Mouse (Mus musculus) left cerebral cortex, postnatal 36 days (tissue): ENCODE results near the gene Med13l. TPM values are rescaled to one million over a fixed set of nuclear protein-coding genes. Genes with fewer than 3 reads are reported as not detected.

ENCODE experiments used
- DNase-seq, 2 experiments: peaks; one replicate each; pipeline ENCODE4 v3.0.0; 2021 to 2022; ENCODE audit warnings: low spot score in 2 of 2, mixed read lengths in 1 of 2
- intact Hi-C: fragments of 180-260 bp; cut with DNase I; formaldehyde crosslinking; loops from one replicate; pipeline ENCODE4 v1.15.1; 2025
- total RNA-seq, 2 experiments: library from RNA; stranded (reverse); gene quantifications; 2 replicates each; pipeline ENCODE4 v1.2.3; 2021

Gene Med13l
- total RNA-seq, 2 experiments from 2014 or later: 92.1 to 129 TPM

DNA sequence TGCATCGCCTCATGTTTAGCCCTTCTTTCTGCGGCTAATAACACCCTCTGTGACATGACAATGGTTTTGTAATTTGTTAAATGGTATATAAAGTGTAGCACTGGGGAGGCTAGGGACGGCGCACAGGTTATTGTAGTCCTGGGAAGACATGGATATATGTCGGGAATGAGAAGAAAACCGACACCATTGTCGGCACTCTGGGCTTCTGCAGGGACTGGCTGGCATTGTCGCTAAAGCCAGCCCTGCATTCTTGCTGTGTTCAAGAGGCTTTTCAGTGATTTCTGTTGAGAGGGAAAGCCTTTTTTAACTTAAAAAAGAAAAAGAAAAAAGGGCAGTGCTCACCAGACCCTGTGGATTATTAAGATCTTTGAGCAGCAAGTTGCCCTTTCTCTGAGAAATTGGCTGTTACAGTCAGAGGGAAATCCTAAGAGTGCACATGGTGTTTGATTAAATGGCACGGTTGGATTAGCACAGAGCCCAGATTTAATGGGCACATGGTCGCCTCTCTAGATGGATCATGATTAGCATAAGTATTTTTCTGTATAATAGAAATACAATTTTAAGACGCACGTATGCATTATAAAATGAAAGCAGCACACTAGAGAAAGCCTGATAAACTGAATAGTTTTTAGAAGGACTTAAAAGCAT, 58.6 kb downstream of the Med13l start:
- no peak for DNase-seq
- intact Hi-C loops: no loop called here

DNA sequence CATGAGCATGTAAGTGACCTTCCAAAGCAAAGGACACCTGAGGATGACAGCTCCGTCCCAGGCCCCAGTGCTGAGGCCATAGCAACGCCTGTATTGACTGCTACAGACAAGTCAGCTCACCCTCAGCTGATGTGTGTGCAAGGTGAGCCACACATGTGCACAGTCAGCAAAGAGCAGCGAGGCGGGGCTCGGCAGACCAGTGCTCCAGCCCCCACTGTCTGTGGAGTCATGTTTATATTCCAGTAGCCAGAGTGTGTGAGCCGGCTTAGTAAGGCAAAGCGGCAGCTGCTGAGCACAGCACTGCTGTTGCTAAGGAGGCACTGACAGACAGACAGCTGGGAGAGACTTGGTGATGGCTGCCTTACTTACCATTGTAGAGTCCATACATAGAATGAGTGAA, 59.3 kb downstream of the Med13l start:
- intact Hi-C loops: no loop called here

DNA sequence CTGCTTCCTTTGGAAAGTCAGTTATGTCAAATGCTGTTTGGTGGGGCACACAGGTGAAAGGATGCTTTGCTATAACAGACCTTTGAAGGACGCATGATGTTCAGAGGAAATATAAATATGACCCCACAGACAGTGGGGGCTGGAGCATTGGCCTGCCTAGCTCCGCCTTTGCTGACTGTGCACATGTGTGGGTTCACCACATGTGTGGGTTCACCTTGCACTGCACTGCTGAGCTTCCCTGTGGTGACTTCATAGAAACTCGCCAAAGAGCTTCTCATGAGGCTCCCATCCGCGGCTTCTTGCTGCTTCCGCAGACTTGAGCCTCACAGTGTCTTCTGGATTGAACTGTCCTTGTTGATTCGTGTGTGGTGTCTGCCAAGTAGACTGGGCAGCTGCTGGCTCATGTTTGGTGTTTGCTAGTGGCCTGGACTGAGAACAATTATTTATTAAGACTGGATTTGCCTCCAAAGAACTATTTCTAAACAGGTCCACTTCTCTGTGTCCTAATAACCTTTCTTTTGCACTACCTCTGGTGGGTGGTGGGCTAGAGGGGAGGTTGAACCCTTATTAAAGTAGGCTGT, 59.9 kb downstream of the Med13l start:
- DNase-seq: no peak
- intact Hi-C loops: no loop called here

More for the DNA sequence above, 59.3 kb downstream of the Med13l start:
- no peak for DNase-seq

DNA sequence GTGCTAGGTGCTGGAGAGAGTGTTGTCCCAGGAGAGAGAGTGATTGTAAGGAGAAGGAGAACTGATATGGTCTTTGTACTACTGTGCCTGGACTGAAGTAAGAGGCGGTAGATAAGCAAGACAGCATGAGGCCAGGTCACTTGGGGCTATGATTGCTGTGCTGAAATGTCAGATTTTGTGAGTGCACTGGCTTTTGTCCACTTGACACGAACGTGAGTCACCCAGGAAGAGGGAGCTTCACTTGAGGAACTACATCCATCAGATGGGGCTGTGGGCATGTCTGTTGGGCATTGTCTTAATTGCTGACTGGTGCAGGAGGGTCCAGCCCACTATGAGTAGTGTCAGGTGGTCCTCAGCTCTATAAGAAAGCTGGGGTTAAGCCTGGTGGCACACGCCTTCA, 61.4 kb downstream of the Med13l start:
- no peak for DNase-seq
- intact Hi-C loops: no loop called here

- intact Hi-C loops: no loop called here
Measured at GRCm38 (mm10) chr5:118622346-118622745, 61.9 kb downstream of the Med13l start.

GRCm38 (mm10) chr5:118623797-118624196, 63.3 kb downstream of the Med13l start:
- intact Hi-C loops: no loop called here
- no peak for DNase-seq

More at GRCm38 (mm10) chr5:118622346-118622745, 61.9 kb downstream of the Med13l start:
- DNase-seq: no peak

- DNase-seq: no peak
- intact Hi-C loops: no loop called here
Measured at GRCm38 (mm10) chr5:118627630-118628029, 67.2 kb downstream of the Med13l start.

DNA sequence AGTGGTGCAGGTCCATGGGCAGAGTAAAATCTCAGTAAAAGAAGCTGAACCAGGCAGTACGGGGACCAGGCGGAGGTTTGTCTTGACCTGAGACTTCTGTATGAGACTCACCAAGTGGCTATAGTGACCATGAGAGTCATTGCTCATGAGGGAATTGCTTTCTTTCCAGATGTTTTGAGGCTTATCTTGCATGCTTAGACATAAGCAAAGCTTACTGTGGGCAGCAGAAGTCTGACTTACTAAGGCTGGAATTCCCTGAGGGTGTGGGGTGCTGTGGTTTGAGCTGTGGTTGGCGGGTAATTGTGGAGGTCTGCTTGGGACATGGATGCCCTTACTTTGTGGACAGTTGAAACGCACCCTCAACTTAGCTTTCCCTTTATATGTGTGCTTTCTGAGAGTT, 67.7 kb downstream of the Med13l start:
- no peak for DNase-seq
- intact Hi-C loops: no loop called here

DNA sequence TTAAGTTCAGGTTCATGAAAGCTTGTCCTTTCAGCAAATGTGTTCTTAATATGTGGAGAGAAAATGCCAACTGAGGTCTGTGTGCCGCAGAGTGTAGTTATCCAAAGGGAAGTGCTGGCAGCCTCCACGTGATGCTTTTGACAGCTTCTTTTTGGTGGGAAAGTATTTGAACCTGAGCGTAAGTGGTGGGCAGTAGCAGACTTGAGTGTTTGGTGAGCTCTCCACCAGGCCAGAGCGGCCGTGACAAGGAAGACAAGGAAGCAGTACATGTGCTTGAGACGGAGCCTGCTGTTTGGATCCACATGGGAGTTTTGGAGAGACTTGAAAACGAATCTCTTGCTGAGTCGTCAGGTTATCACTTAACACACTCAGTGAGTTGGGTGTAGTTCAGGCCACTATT, 71.9 kb downstream of the Med13l start:
- no peak for DNase-seq
- intact Hi-C loops: no loop called here

- intact Hi-C loops: no loop called here
- DNase-seq: no peak
Measured at GRCm38 (mm10) chr5:118633106-118633505, 72.6 kb downstream of the Med13l start.

DNA sequence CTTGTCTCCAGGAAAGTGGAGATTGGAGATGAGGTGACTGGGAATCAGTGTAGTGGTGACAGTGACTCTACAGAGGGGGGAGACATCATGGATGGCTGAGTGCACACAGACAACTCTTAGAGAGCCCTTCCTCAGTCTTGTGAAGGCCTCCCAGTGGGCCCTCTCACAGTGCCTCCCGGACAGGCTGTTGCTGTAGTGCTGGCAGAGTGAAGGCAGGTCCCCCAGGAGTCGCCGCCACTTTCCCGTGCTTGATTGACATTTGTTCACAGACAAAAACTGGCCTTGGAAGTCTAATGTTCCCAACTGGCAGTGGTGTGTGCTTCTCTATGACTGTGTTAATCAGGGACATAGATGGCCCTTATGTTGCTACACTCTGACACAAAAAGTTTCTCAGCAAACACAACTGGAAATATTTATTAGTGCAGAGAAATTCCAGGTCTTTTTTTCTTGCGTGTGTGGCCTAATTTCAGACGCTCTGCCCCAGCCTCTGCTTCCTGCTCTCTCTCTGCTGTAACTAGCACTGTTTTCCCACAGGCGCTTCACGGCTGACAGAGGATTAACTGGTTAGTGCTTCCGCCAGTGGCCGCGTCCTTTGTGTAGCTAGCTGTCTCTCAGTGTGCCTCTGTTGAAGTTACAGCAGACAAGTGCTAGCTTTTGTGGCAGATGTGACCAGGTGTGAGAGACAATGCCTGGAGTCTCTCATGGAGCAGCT, 75.2 kb downstream of the Med13l start:
- intact Hi-C loops: no loop called here
- no peak for DNase-seq

DNA sequence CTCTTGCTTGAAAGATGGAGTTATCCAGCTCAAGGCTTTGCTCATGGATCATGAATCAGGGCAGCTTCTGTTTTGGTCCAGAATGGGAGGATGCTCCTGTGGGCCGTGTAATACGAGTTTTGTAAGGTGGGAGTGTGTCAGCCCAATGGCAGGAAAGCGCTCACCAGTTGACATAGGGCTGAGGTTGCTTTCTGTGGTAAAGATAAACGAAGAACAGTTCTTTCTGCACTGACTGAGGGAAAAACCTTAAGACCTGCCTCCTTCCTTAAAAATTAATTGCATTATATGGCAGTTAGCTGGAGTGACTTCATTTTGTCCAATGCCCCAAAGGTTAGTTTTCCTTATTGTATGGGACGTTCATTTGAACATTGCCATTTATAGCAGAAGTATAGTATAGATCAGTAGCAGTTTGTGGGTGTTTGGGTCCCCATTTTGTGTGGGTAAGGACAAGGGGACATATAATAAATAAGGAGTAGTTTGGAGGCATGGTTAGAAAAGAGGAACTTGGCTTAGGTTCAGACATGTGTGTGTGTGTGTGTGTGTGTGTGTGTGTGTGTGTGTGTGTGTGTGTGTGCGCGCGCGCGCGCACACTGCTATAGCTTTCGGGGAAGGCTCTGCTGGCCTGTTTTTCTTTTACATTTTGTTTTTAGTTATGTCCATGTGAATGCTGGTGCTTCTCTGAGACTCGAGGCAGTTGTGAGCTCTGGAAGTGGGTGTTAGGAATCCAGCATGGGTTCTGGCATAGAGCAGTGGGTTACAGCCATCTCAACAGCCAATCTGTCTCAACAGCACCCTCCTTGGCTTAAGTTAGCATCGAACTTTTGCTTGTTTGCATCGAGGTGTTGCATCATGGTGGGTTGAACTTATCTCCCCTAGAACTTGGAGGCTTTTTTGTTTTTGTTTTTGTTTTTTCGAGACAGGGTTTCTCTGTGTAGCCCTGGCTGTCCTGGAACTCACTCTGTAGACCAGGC, 76.2 kb downstream of the Med13l start:
- intact Hi-C loops: no loop called here
- no peak for DNase-seq

- intact Hi-C loops: no loop called here
- DNase-seq: no peak
Measured at GRCm38 (mm10) chr5:118637931-118638330, 77.5 kb downstream of the Med13l start.

GRCm38 (mm10) chr5:118638534-118639109, 78.1 kb downstream of the Med13l start:
- intact Hi-C loops: no loop called here
- no peak for DNase-seq

DNA sequence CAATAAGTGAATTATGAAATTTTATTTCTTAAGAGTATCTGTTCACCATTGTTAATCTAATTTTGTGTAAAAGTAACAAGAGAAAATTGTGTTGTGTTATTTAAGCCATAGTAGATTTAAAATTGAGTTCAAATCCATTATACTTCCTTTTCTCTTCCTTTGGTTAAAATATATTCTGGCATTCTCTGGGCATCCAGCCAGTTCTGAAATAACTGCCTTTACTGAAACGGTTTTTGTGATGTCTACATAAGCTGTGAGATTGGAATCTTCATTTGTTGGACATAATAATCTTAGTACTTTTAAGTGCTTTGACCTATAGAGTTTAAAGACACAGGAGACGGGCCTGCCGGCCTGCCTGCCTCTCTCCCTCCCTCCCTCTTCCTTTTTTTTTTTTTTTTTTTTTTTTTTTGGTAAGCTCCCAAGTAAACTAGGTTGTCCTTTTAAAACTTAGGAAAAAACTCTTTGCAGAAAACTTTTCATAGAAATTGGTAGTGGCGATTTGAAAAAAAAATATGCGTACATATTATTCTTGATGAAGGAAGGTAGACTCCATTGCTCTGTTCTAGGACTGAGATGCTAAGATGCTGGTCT, 78.7 kb downstream of the Med13l start:
- intact Hi-C loops: no loop called here
- DNase-seq: no peak

DNA sequence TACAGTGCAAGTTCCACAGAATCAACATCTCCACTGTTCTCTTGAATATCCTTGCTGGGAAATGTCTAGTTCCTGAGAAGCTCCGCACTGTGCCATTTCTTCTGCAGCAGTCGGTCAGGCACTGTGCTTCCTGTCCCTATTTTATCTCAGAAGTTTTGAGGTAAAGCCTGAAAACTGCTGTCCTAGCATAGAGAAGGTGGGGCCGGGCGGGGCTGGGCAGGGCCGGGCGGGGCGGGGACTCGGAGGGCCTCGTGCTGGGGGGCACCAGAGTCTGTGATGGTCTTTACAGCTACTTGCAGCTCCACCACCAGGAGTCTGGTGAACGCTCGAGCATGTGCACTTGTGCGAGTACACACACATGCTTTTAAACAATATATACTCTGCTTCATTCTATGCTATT, 83.6 kb downstream of the Med13l start:
- no peak for DNase-seq
- intact Hi-C loops: no loop called here

- DNase-seq: no peak
- intact Hi-C loops: no loop called here
Measured at GRCm38 (mm10) chr5:118644511-118644910, 84.0 kb downstream of the Med13l start.

GRCm38 (mm10) chr5:118645196-118645805, 84.8 kb downstream of the Med13l start:
- DNase-seq: no peak
- intact Hi-C loops: no loop called here

- no peak for DNase-seq
- intact Hi-C loops: no loop called here
Measured at GRCm38 (mm10) chr5:118646897-118647296, 86.4 kb downstream of the Med13l start.
